Mouse (Mus musculus) bone marrow, adult 2 months (tissue): ENCODE results near the gene Rpl26.

Experiments
- CTCF ChIP-seq: fragments of 200-500 bp; IDR thresholded peaks from 2 replicates; pipeline ENCODE4 v1.5.1; 2011; ENCODE audit warnings: low read length, control low read depth; ENCODE audit not compliant: control insufficient read depth, insufficient read depth
- POLR2A ChIP-seq: fragments of 200-500 bp; IDR thresholded peaks from 2 replicates; pipeline ENCODE4 v1.6.1; 2011; ENCODE audit warnings: low read depth, mild to moderate bottlenecking, control low read depth, low read length, borderline replicate concordance; ENCODE audit not compliant: control insufficient read depth

DNA sequence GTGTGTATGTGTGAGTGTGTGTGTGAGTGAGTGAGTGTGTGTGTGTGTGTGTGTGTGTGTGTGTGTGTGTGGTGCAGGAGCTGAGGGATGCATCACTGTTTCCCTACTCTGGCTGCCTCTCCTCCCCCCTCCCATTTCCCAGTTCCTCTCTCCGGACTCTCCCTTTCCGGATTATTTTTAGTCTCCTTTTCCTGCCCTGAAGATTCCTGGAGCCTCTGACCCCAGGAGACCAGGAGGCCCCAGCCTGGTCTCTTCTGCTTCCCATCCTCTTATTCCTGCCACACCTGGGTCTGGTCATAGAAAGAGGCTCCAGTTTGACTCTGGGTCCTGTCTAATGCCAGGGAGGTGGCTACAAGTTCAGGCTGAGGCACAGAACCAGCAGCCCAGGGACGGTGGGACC lies 54.7 kb downstream of the Rpl26 start:
- TF ChIP-seq CTCF, result no peak
- TF ChIP-seq POLR2A, result no peak
